Mouse (Mus musculus) left cerebral cortex, adult 2 months (tissue): ENCODE measurements at regions not wholly inside any gene's neighbourhood (a gene's known extent, or its start where the extent isn't known, plus 50 kb on each side); places are given as distances from the start of the nearest gene placed in this dataset.
A peak's percentile ranks its signal among the peaks of the same experiment; 100 is the strongest.

Experiments used
- DNase-seq, 2 experiments: peaks; one replicate each; pipeline ENCODE4 v3.0.0; 2021 to 2022; ENCODE audit warnings: low spot score in 2 of 2, mixed read lengths in 1 of 2; ENCODE audit errors: extremely low spot score in 1 of 2
- H3K27ac ChIP-seq: fragments of 200-600 bp; 2 replicates; pipeline ENCODE4 v1.8.1; 2022
- H3K4me3 ChIP-seq: fragments of 200-600 bp; 2 replicates; pipeline ENCODE4 v1.8.1; 2022
- CTCF ChIP-seq: fragments of 200-600 bp; IDR thresholded peaks from 2 replicates; pipeline ENCODE4 v1.8.1; 2022; ENCODE audit warnings: antibody characterized with exemption, mild to moderate bottlenecking, moderate library complexity
- intact Hi-C: fragments of 180-260 bp; cut with DNase I; formaldehyde crosslinking; loops from one replicate; pipeline ENCODE4 v1.15.1; 2025

- peak in 1 of 2 experiments; percentile 8 for DNase-seq
- intact Hi-C loops: no loop called here
- Histone ChIP-seq H3K4me3 (no peak overlapping the region), H3K27ac (no peak overlapping the region)
- TF ChIP-seq CTCF: no peak
These were observed 286.6 kb downstream of the Slc30a10 start for GRCm38 (mm10) chr1:185741034-185741890.

- intact Hi-C loops: no loop called here
- no peak for DNase-seq
- Histone ChIP-seq H3K27ac (no peak overlapping the region), H3K4me3 (no peak overlapping the region)
- TF ChIP-seq CTCF: no peak
These were observed 294.6 kb downstream of the Slc30a10 start for GRCm38 (mm10) chr1:185749251-185749650.

- no peak for DNase-seq
- Histone ChIP-seq H3K27ac (no peak overlapping the region), H3K4me3 (no peak overlapping the region)
- peak; percentile 38 for TF ChIP-seq CTCF
- intact Hi-C loops: loop anchor here (10.0 kb wide), 1 partner anchor 970 kb away; no protein-coding TSS in a partner anchor
These were observed 300.0 kb downstream of the Slc30a10 start for GRCm38 (mm10) chr1:185754486-185755290.

- Histone ChIP-seq H3K4me3 (no peak overlapping the region), H3K27ac (no peak overlapping the region)
- TF ChIP-seq CTCF: no peak
- DNase-seq: no peak
- intact Hi-C loops: loop anchor here (10.0 kb wide), 1 partner anchor 967 kb away; no protein-coding TSS in a partner anchor
These were observed 302.7 kb downstream of the Slc30a10 start for GRCm38 (mm10) chr1:185757376-185757775.

GRCm38 (mm10) chr1:185774202-185774601, 319.6 kb downstream of the Slc30a10 start:
- H3K4me3 ChIP-seq: no peak overlapping the region
- no peak for TF ChIP-seq CTCF
- DNase-seq: no peak
- H3K27ac ChIP-seq: no peak overlapping the region
- intact Hi-C loops: no loop called here

- Histone ChIP-seq H3K4me3 (no peak overlapping the region), H3K27ac (no peak overlapping the region)
- no peak for TF ChIP-seq CTCF
- DNase-seq: no peak
- intact Hi-C loops: no loop called here
These were observed 325.0 kb downstream of the Slc30a10 start for GRCm38 (mm10) chr1:185779604-185780003.

- no peak overlapping the region for H3K27ac ChIP-seq
- intact Hi-C loops: no loop called here
- no peak for TF ChIP-seq CTCF
These were observed 315.0 kb downstream of the Lyplal1 start for GRCm38 (mm10) chr1:185802156-185802555.

GRCm38 (mm10) chr1:185814901-185815300, 302.2 kb downstream of the Lyplal1 start:
- Histone ChIP-seq H3K4me3 (no peak overlapping the region), H3K27ac (no peak overlapping the region)
- TF ChIP-seq CTCF: no peak; the same call in 1 of the 2 replicates
- intact Hi-C loops: no loop called here
- no peak for DNase-seq

More at GRCm38 (mm10) chr1:185802156-185802555, 315.0 kb downstream of the Lyplal1 start:
- DNase-seq: no peak
- no peak overlapping the region for H3K4me3 ChIP-seq

- TF ChIP-seq CTCF: no peak
- Histone ChIP-seq H3K27ac (no peak overlapping the region), H3K4me3 (no peak overlapping the region)
- DNase-seq: no peak
- intact Hi-C loops: no loop called here
These were observed 298.1 kb downstream of the Lyplal1 start for GRCm38 (mm10) chr1:185819044-185819443.

- H3K4me3 ChIP-seq: no peak overlapping the region
- no peak for TF ChIP-seq CTCF
- H3K27ac ChIP-seq: no peak overlapping the region
- intact Hi-C loops: no loop called here
- DNase-seq: no peak
These were observed 294.9 kb downstream of the Lyplal1 start for GRCm38 (mm10) chr1:185822241-185822640.

GRCm38 (mm10) chr1:185823226-185823625, 293.9 kb downstream of the Lyplal1 start:
- Histone ChIP-seq H3K27ac (no peak overlapping the region), H3K4me3 (no peak overlapping the region)
- intact Hi-C loops: no loop called here
- no peak for TF ChIP-seq CTCF
- DNase-seq: no peak

GRCm38 (mm10) chr1:185823956-185824355, 293.2 kb downstream of the Lyplal1 start:
- H3K27ac ChIP-seq: no peak overlapping the region
- H3K4me3 ChIP-seq: no peak overlapping the region
- TF ChIP-seq CTCF: no peak
- intact Hi-C loops: no loop called here
- DNase-seq: no peak
